Mouse (Mus musculus) heart, embryonic 15.5 days (tissue): ENCODE results near the gene BC025920. TPM values are rescaled to one million over a fixed set of nuclear protein-coding genes. Genes with fewer than 3 reads are reported as not detected.

Experiments
- ATAC-seq: fragments of 200-750 bp; cut with Nextera tagmentation; replicated peaks from 2 replicates; pipeline ENCODE4 v1.8.0; 2017; ENCODE audit warnings: low read depth, moderate TSS enrichment; ENCODE audit not compliant: insufficient number of reproducible peaks, insufficient read depth, low FRiP score
- H3K27ac ChIP-seq: fragments of 300-500 bp; sonication (generic); 2 replicates; pipeline ENCODE4 v1.5.1; 2015; ENCODE audit warnings: mild to moderate bottlenecking, inconsistent platforms
- H3K27me3 ChIP-seq: fragments of 300-500 bp; sonication (generic); 2 replicates; pipeline ENCODE4 v1.6.1; 2015; ENCODE audit warnings: inconsistent platforms
- H3K36me3 ChIP-seq: fragments of 300-500 bp; sonication (generic); 2 replicates; pipeline ENCODE4 v1.6.1; 2015; ENCODE audit warnings: mild to moderate bottlenecking, inconsistent platforms
- H3K4me1 ChIP-seq: fragments of 300-500 bp; sonication (generic); replicated peaks from 2 replicates; pipeline ENCODE4 v1.6.1; 2015; ENCODE audit warnings: inconsistent platforms
- H3K4me2 ChIP-seq: fragments of 300-500 bp; sonication (generic); 2 replicates; pipeline ENCODE4 v1.6.1; 2015; ENCODE audit warnings: inconsistent platforms, mild to moderate bottlenecking, moderate library complexity
- H3K4me3 ChIP-seq: fragments of 300-500 bp; sonication (generic); 2 replicates; pipeline ENCODE4 v1.5.1; 2015; ENCODE audit warnings: mild to moderate bottlenecking, inconsistent platforms
- H3K9ac ChIP-seq: fragments of 300-500 bp; sonication (generic); 2 replicates; pipeline ENCODE4 v1.6.1; 2015; ENCODE audit warnings: mild to moderate bottlenecking, inconsistent platforms
- H3K9me3 ChIP-seq: fragments of 300-500 bp; sonication (generic); replicated peaks from 2 replicates; pipeline ENCODE4 v1.6.1; 2016; ENCODE audit warnings: inconsistent platforms
- WGBS: fragments of 180-500 bp; shearing (Covaris S2); methylation state at CpG from one replicate; pipeline ENCODE4 v1.1.7; 2015; ENCODE audit warnings: mixed read lengths; 5-methylcytosine and 5-hydroxymethylcytosine counted together
- polyA plus RNA-seq: library from polyadenylated mRNA; unstranded; fragments of >200 nt; fragmentation: Nextera tagmentation; extraction: Ambion mirVana; gene quantifications from 2 replicates; pipeline ENCODE4 v1.2.1, GENCODE M21; 2015

The BC025920 gene
- polyA plus RNA-seq, 1 experiment from 2014 or later, result 0.72 TPM

DNA sequence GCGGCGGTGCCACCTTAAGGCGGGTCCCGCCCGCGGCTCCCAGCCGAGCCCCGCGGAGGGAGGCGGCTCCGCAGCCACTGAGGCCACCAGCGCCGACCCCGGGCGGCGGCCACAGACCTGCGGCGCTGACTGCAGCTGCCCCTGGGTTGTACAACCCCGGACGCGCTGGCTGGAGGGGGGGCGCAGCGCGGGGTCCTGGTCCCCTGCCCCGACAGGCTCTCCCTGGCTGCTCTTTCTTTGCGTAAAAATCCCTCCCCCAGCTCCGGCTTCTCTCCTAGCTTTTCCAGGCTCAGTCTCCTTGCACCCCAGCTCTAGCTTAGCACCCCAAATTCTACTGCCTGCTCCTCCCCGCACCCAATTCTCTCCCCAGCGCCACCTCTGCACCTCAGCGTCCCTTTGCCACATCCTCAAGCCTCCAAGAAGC is 30.9 kb upstream of the BC025920 start:
- WGBS, result 0% methylated on average over 24 of the region's 30 CpGs

DNA sequence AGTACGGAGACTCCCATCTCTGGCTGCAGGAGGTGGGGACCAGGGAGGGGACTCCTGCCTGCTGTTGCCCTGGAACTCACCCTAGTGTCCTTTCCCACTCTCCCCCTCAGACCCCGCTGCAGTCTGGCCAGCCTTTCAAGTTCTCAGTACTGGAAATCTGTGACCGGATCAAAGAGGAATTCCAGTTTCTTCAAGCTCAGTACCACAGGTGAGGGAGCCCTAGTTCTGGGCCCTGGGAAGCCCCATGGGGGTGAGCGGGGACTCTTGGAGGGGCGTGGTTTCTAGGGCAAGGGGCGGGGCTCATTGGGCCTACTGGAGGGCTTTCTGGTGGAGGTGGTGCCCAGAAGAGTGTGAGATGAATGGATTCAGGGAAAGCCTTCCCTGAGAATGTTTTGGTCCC is 30.4 kb upstream of the BC025920 start:
- WGBS, result 5% methylated on average over 6 of the region's 6 CpGs
- H3K4me1 ChIP-seq, result peaks cover 42% of the 10 kb centered on the region

More for the DNA sequence above, 30.9 kb upstream of the BC025920 start:
- Histone ChIP-seq H3K36me3 (no peaks in the 10 kb centered on the region), H3K9me3 (no peaks in the 10 kb centered on the region), H3K4me3 (peak overlapping the region; percentile 74), H3K27ac (peak overlapping the region; percentile 53), H3K4me2 (peak overlapping the region; percentile 86), H3K9ac (peak overlapping the region; percentile 76), H3K4me1 (peaks cover 42% of the 10 kb centered on the region), H3K27me3 (peaks cover 3% of the 10 kb centered on the region; the same call in 1 of the 2 replicates)
- no peak for ATAC-seq

DNA sequence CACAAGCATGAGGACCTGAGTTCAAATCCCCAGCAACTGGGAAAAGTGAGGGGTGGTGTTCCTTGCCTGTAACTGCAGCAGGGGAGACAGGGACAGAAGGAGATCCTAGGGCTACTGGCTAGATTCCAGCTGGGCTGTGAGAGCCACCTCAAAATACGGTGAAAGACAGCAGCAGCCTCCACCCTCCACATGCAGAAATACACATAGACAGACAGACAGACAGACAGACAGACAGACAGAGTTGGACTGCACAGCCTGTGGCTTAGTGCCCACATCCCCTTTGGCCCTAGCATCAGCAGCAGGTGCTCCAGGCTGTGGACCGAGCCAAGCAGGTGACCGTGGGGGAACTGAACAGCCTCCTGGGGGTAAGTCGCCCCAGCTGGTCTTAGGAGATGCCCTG is 26.1 kb upstream of the BC025920 start:
- Histone ChIP-seq H3K9ac (no peak overlapping the region), H3K9me3 (no peaks in the 10 kb centered on the region), H3K27ac (no peak overlapping the region), H3K4me1 (peaks cover 18% of the 10 kb centered on the region), H3K36me3 (no peaks in the 10 kb centered on the region), H3K4me2 (no peak overlapping the region), H3K4me3 (no peak overlapping the region), H3K27me3 (peaks cover 3% of the 10 kb centered on the region; the same call in 1 of the 2 replicates)
- no peak for ATAC-seq
- WGBS, result 68% methylated on average over 4 of the region's 4 CpGs

More for the DNA sequence above, 30.4 kb upstream of the BC025920 start:
- peaks cover 3% of the 10 kb centered on the region; the same call in 1 of the 2 replicates for H3K27me3 ChIP-seq
- peak overlapping the region; percentile 74 for H3K4me3 ChIP-seq
- H3K27ac ChIP-seq, result peak overlapping the region; percentile 53; the same call in 1 of the 2 replicates
- peak overlapping the region; percentile 86 for H3K4me2 ChIP-seq
- H3K9ac ChIP-seq, result peak overlapping the region; percentile 76
- no peaks in the 10 kb centered on the region for H3K9me3 ChIP-seq
- no peak for ATAC-seq
- no peaks in the 10 kb centered on the region for H3K36me3 ChIP-seq

DNA sequence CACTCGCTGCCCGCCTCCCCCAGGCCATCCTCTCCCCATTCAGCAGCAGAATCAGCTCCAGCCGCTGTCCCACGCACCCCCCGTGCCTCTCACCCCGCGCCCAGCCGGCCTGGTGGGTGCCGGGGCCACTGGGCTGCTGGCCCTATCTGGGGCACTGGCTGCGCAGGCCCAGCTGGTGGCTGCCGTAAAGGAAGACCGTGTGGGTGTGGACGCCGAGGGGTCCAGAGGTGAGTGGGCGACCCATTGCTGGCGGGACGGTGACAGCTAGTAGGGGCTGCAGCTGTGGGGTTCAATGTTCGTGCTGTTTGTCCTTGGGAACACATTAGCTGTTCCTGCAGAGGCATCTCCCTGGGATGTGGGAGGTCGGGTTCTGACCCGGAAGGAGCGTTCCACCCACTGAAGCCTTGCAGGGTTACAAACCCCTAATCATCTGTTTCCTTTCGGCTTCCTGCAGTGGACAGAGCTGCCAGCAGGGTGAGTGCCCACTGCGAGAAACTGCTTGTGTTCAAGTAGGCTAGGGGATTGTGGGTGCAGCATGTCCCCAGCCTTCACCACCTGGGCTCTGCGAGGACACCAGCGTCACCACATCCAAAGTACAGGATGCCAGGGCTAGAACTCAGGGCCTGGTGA is 25.5 kb upstream of the BC025920 start:
- Histone ChIP-seq H3K4me2 (no peak overlapping the region), H3K27ac (no peak overlapping the region), H3K4me1 (peaks cover 16% of the 10 kb centered on the region), H3K9me3 (no peaks in the 10 kb centered on the region), H3K27me3 (peaks cover 3% of the 10 kb centered on the region; the same call in 1 of the 2 replicates), H3K9ac (no peak overlapping the region), H3K4me3 (no peak overlapping the region), H3K36me3 (peaks cover 5% of the 10 kb centered on the region; the same call in 1 of the 2 replicates)
- ATAC-seq, result no peak
- WGBS, result 50% methylated on average over 25 of the region's 25 CpGs

DNA sequence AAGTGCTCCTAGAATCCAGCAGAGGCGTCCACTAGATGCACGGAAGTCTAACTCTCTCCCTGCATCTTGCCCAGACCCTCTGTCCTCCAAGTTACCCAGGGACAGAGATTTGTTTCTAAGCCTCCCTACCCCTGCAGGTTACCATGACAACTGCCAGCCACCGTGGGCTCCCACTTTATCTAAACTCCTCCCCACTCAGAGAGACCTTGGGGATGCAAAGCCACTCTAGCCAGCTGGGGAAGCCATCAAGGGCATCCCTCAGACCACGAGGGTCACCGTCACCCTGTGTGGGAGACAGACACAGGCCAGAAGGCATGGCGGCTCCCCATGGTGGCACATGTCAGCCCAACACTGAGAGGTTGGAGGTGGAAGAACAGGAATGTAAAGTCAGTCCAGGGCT is 22.7 kb upstream of the BC025920 start:
- Histone ChIP-seq H3K9ac (no peak overlapping the region), H3K27me3 (peaks cover 5% of the 10 kb centered on the region), H3K36me3 (peaks cover 22% of the 10 kb centered on the region), H3K9me3 (no peaks in the 10 kb centered on the region), H3K4me3 (no peak overlapping the region), H3K27ac (no peak overlapping the region), H3K4me2 (no peak overlapping the region), H3K4me1 (peaks cover 8% of the 10 kb centered on the region)
- ATAC-seq, result no peak
- 52% methylated on average over 6 of the region's 6 CpGs for WGBS

DNA sequence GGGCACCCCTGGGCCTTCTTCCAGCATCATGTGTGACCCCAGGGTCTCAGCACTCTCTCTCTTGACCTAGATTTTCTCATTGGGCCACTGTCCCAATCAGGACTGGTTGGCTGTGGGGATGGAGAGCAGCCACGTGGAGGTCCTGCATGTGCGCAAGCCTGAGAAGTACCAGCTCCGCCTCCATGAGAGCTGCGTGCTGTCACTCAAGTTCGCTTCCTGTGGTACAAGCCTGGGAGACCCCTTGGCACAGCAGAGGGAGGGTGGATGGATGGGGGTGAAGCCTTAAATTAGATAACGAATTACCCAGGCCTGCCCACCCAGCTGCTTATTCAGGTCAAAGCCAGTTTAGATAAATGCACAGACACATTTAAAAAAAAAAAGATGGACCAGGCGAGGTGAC is 17.3 kb upstream of the BC025920 start:
- Histone ChIP-seq H3K4me1 (no peaks in the 10 kb centered on the region), H3K27ac (no peak overlapping the region), H3K27me3 (peaks cover 6% of the 10 kb centered on the region), H3K9me3 (no peaks in the 10 kb centered on the region), H3K9ac (no peak overlapping the region), H3K4me3 (no peak overlapping the region), H3K4me2 (no peak overlapping the region), H3K36me3 (peaks cover 27% of the 10 kb centered on the region)
- WGBS, result 61% methylated on average over 7 of the region's 7 CpGs
- no peak for ATAC-seq

DNA sequence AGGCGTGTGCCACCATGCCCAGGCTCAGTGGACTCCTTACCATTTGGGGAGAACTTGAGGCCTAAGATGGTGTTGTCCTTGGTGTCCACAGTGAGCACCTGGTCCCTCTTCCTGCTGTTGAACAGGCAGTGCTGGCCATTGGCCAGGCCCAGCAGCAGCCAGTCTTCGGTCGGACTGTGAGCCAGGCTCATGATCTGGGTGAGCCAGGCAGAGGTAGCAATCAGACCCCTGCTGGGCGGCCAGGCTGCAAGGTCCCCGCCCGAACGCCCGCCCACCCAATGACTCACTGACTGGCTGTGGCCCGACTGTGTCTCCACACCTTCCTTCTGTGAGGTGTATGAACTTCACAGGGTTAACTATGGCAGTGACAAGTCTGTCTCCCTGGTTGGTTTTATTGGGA is 14.2 kb upstream of the BC025920 start:
- Histone ChIP-seq H3K27me3 (peaks cover 19% of the 10 kb centered on the region), H3K9ac (no peak overlapping the region), H3K4me1 (peaks cover 16% of the 10 kb centered on the region), H3K4me2 (no peak overlapping the region), H3K36me3 (peaks cover 13% of the 10 kb centered on the region), H3K9me3 (no peaks in the 10 kb centered on the region), H3K4me3 (no peak overlapping the region), H3K27ac (no peak overlapping the region)
- no peak for ATAC-seq
- WGBS, result 60% methylated on average over 9 of the region's 9 CpGs

DNA sequence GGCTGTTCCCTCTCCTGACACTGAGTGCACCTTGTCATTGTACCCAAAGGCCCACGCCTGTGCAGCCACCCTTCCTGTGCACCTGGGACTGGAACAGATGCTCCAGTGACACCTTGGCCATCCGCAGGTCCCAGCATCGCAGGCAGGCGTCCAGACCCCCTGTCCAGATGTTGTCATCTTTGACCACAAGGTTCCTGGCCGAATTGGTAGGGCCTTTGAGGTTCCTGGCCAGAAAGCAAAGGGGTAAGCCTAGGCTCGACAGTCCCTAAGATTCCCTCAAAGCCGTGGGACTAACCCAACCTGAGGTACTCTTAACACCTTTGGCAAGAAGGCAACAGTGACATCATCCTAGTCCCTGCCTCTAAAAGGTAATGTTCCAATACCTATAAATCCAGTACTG is 13.4 kb upstream of the BC025920 start:
- H3K27me3 ChIP-seq, result peaks cover 16% of the 10 kb centered on the region
- no peak overlapping the region for H3K9ac ChIP-seq
- H3K4me1 ChIP-seq, result peaks cover 24% of the 10 kb centered on the region
- WGBS, result 76% methylated on average over 7 of the region's 7 CpGs
- H3K9me3 ChIP-seq, result no peaks in the 10 kb centered on the region
- no peak overlapping the region for H3K4me2 ChIP-seq
- H3K36me3 ChIP-seq, result peaks cover 10% of the 10 kb centered on the region
- H3K27ac ChIP-seq, result no peak overlapping the region
- no peak overlapping the region for H3K4me3 ChIP-seq
- ATAC-seq, result no peak

DNA sequence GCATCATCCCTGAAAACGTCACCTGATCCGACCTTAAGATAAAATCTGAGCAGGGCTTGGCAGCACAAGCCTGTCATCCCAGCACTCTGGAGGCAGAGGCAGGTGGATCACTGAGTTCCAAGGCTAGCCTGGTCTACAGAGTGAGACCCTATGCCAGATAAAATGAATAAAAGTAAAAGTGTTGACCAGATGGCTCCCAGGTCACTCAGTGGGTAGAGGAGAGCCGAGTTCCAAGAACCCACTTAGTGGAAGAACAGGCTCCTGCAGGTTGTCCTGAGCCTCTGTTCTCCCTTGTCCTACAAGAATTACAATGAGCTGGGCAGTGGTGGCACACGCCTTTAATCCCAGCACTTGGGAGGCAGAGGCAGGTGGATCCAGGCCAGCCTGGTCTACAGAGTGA is 12.8 kb upstream of the BC025920 start:
- no peaks in the 10 kb centered on the region for H3K9me3 ChIP-seq

DNA sequence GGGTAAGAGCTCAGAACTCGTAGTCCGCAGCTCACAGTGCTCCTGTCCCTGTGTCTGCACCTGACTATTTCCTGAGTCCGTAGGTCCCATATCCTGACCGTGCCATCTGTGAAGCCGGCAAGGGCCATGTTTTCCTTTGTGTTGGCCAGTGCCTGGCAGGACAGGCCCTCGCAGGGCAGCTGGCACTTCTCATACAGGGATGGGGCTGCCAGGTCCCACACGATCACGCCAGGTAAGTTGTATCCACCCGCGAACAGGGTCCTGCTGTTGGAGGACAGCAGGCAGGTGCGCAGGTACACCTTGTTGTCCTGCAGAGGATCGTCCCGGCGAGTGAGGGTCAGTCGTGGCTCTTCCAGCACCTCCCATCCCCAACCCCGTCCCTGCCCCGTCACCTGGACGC is 12.1 kb upstream of the BC025920 start:
- H3K9me3 ChIP-seq, result no peaks in the 10 kb centered on the region
- peaks cover 28% of the 10 kb centered on the region for H3K4me1 ChIP-seq
- WGBS, result 71% methylated on average over 18 of the region's 18 CpGs
- peaks cover 6% of the 10 kb centered on the region; the same call in 1 of the 2 replicates for H3K36me3 ChIP-seq
- ATAC-seq, result no peak
- no peak overlapping the region for H3K9ac ChIP-seq
- no peak overlapping the region for H3K4me3 ChIP-seq
- H3K27ac ChIP-seq, result no peak overlapping the region
- H3K27me3 ChIP-seq, result peaks cover 16% of the 10 kb centered on the region
- no peak overlapping the region for H3K4me2 ChIP-seq

More for the DNA sequence above, 12.8 kb upstream of the BC025920 start:
- no peak for ATAC-seq
- H3K4me2 ChIP-seq, result no peak overlapping the region
- no peak overlapping the region for H3K4me3 ChIP-seq
- H3K9ac ChIP-seq, result no peak overlapping the region
- WGBS, result 65% methylated on average over 4 of the region's 4 CpGs
- H3K27me3 ChIP-seq, result peaks cover 16% of the 10 kb centered on the region
- H3K27ac ChIP-seq, result no peak overlapping the region
- H3K4me1 ChIP-seq, result peaks cover 28% of the 10 kb centered on the region
- H3K36me3 ChIP-seq, result peaks cover 6% of the 10 kb centered on the region; the same call in 1 of the 2 replicates

DNA sequence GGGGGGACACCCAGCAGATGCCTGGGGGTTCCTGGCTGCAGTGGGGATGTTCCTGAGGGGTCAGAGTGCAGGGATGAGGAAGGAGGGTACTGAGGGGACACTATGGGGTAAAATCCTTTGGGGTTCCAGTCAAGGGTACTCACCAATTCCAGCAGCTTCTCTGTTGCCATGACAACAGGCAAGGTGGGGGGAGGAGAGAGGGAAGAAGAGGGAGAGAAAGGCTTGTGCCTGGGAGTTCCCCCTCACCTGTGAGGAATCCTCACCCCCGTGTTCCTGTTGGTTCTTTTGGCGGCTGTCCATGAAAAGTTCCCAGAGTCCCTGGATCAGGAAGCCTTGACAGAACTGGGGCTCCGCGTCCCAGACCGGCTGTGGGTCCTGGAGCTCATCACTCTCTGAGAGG is 10.5 kb upstream of the BC025920 start:
- H3K27ac ChIP-seq, result peak overlapping the region; percentile 81; the same call in 1 of the 2 replicates
- no peak overlapping the region for H3K4me2 ChIP-seq
- peaks cover 16% of the 10 kb centered on the region for H3K27me3 ChIP-seq
- no peaks in the 10 kb centered on the region for H3K9me3 ChIP-seq
- 51% methylated on average over 5 of the region's 5 CpGs for WGBS
- H3K9ac ChIP-seq, result no peak overlapping the region
- no peak for ATAC-seq
- H3K4me3 ChIP-seq, result no peak overlapping the region
- H3K36me3 ChIP-seq, result no peaks in the 10 kb centered on the region
- H3K4me1 ChIP-seq, result peaks cover 36% of the 10 kb centered on the region

DNA sequence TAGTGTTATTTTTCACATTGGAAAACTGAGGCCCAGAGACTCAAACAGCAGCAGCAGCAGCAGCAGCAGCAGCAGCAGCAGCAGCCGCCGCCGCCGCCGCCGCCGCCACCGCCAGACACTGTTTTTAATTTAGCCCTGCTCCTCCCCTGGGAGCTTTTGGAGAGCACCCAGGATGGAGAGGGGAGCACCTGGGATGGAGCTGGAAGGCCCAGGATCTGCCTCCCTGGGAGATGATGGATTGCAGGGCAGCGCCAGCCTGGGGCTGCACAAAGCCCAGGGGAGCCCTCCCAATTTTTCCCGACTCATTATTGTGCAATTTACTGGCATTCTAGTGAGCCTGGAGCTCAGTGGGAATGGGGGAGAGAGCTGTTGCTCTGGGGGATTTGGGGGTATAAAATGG is 9.5 kb upstream of the BC025920 start:
- Histone ChIP-seq H3K4me1 (peaks cover 44% of the 10 kb centered on the region), H3K9ac (peak overlapping the region; percentile 50), H3K36me3 (no peaks in the 10 kb centered on the region), H3K4me2 (peak overlapping the region; percentile 67), H3K9me3 (no peaks in the 10 kb centered on the region), H3K27me3 (peaks cover 16% of the 10 kb centered on the region), H3K4me3 (peak overlapping the region; percentile 38), H3K27ac (peak overlapping the region; percentile 81)
- ATAC-seq, result no peak
- WGBS, result 8% methylated on average over 10 of the region's 10 CpGs
